8 mouse cellular contexts compared by ENCODE assay signal in genomic region chr11:95857716-95858527, GRCm38 (mm10). TPM values are rescaled to one million over a fixed set of nuclear protein-coding genes. Genes with fewer than 3 reads are reported as not detected.
DNase-seq lines count a peak whose midpoint lies in the region; ATAC-seq and TF ChIP-seq lines count a peak whose summit lies in the region.

No protein-coding gene starts in this region.

- peak overlapping the region; percentile 91 for H3K4me2 ChIP-seq in heart, embryonic 11.5 days
- peak overlapping the region; percentile 84 for H3K4me2 ChIP-seq in embryonic facial prominence, embryonic 15.5 days (replicated peaks)
- H3K4me2 ChIP-seq in limb, embryonic 14.5 days (replicated peaks; ENCODE audit: low read depth, low read length, severe bottlenecking): peak overlapping the region; percentile 56

- H3K27ac ChIP-seq in heart, embryonic 11.5 days (ENCODE audit: low read depth, low read length): peak overlapping the region; percentile 88
- H3K27ac ChIP-seq in embryonic facial prominence, embryonic 15.5 days (replicated peaks): peak overlapping the region; percentile 97
- peak overlapping the region; percentile 71 for H3K27ac ChIP-seq in limb, embryonic 14.5 days (replicated peaks; ENCODE audit: low read depth, low read length)

- peaks cover 9% of the 10 kb centered on the region for H3K4me1 ChIP-seq in heart, embryonic 11.5 days (ENCODE audit: control insufficient read depth, insufficient read depth, low read length)
- peaks cover 8% of the 10 kb centered on the region for H3K4me1 ChIP-seq in embryonic facial prominence, embryonic 15.5 days
- H3K4me1 ChIP-seq in limb, embryonic 14.5 days (ENCODE audit: control insufficient read depth, insufficient read depth, low read length): peaks cover 6% of the 10 kb centered on the region; the same call in 1 of the 2 replicates

- no peaks in the 10 kb centered on the region for H3K9me3 ChIP-seq in heart, embryonic 11.5 days (replicated peaks; ENCODE audit: control insufficient read depth, low read length)
- H3K9me3 ChIP-seq in embryonic facial prominence, embryonic 15.5 days (replicated peaks): no peaks in the 10 kb centered on the region
- H3K9me3 ChIP-seq in limb, embryonic 14.5 days (ENCODE audit: control insufficient read depth, low read length): no peaks in the 10 kb centered on the region

- no peak for TF ChIP-seq POLR2A in limb, embryonic 14.5 days (IDR thresholded peaks at IDR 0.05; ENCODE audit: borderline replicate concordance, extremely low read depth, insufficient read depth, insufficient read length)

- intact Hi-C loops in heart, postnatal 14 days (cut with DNase I): no loop called here

- ATAC-seq in heart, embryonic 11.5 days (replicated peaks; ENCODE audit: insufficient number of reproducible peaks, low FRiP score, low TSS enrichment): no peak
- ATAC-seq in embryonic facial prominence, embryonic 15.5 days (ENCODE audit: insufficient number of reproducible peaks, low FRiP score, low TSS enrichment, low read depth): peak; percentile 16; the same call in 1 of the 2 replicates
- ATAC-seq in limb, embryonic 14.5 days (ENCODE audit: low FRiP score, low read depth): no peak
- no peak for ATAC-seq in granulocyte monocyte progenitor cell, adult 5-6 weeks (replicated peaks; ENCODE audit: poor library complexity, severe bottlenecking)

- no peaks in the 10 kb centered on the region for H3K36me3 ChIP-seq in heart, embryonic 11.5 days (ENCODE audit: control insufficient read depth, insufficient read depth, low read length)
- no peaks in the 10 kb centered on the region for H3K36me3 ChIP-seq in embryonic facial prominence, embryonic 15.5 days
- H3K36me3 ChIP-seq in limb, embryonic 14.5 days (ENCODE audit: control insufficient read depth, insufficient read depth, low read length): no peaks in the 10 kb centered on the region
- no peaks in the 10 kb centered on the region for H3K36me3 ChIP-seq in splenic B cell, adult 2 months (ENCODE audit: control insufficient read depth, insufficient read depth, low read length, poor library complexity, severe bottlenecking)

- WGBS in heart, embryonic 11.5 days (ENCODE audit: insufficient replicate concordance): 23% methylated on average over 21 of the region's 21 CpGs
- WGBS in embryonic facial prominence, embryonic 15.5 days: 19% methylated on average over 21 of the region's 21 CpGs
- 17% methylated on average over 21 of the region's 21 CpGs for WGBS in limb, embryonic 14.5 days

- DNase-seq in heart, postnatal 14 days: no peak
- DNase-seq in 3T3-L1 (ENCODE audit: low read depth, low spot score): peak; percentile 10
- DNase-seq in limb, embryonic 14.5 days (ENCODE audit: low spot score): peak; percentile 40
- peak; percentile 42 for DNase-seq in splenic B cell, adult 2 months (ENCODE audit: low read depth, low spot score)
- DNase-seq in right cerebral cortex, postnatal 36 days (ENCODE audit: low spot score in 2 of 2): no peak

- H3K27me3 ChIP-seq in heart, embryonic 11.5 days (ENCODE audit: control insufficient read depth, insufficient read depth, low read length): no peaks in the 10 kb centered on the region
- no peaks in the 10 kb centered on the region for H3K27me3 ChIP-seq in embryonic facial prominence, embryonic 15.5 days
- no peaks in the 10 kb centered on the region for H3K27me3 ChIP-seq in limb, embryonic 14.5 days (ENCODE audit: control insufficient read depth, insufficient read depth, low read length)
- no peaks in the 10 kb centered on the region for H3K27me3 ChIP-seq in splenic B cell, adult 2 months (ENCODE audit: control insufficient read depth, insufficient read depth, low read length, poor library complexity, severe bottlenecking)

- H3K4me3 ChIP-seq in heart, embryonic 11.5 days (ENCODE audit: low read depth, low read length): peak overlapping the region; percentile 76
- peak overlapping the region; percentile 63 for H3K4me3 ChIP-seq in embryonic facial prominence, embryonic 15.5 days (replicated peaks)
- peak overlapping the region; percentile 80 for H3K4me3 ChIP-seq in limb, embryonic 14.5 days (replicated peaks; ENCODE audit: low read length)

- H3K9ac ChIP-seq in heart, embryonic 11.5 days (ENCODE audit: low read depth, low read length): peak overlapping the region; percentile 82
- peak overlapping the region; percentile 66 for H3K9ac ChIP-seq in embryonic facial prominence, embryonic 15.5 days
- H3K9ac ChIP-seq in limb, embryonic 14.5 days (ENCODE audit: low read depth, low read length, severe bottlenecking): peak overlapping the region; percentile 59

RNA-seq across cellular contexts. Expression of gene Abi3, which starts 15.6 kb away (rescaled TPM):
- 11.5 and 21.1 TPM in 2 replicates for polyA plus RNA-seq in heart, embryonic 11.5 days (2014; fragmentation: Nextera tagmentation; extraction: Ambion mirVana)
- total RNA-seq in heart, postnatal 14 days (2021): 10 to 100 TPM; 20.7 to 21.0 TPM
- 8.6 and 9.0 TPM in 2 replicates for polyA plus RNA-seq in embryonic facial prominence, embryonic 15.5 days (2015; fragmentation: Nextera tagmentation; extraction: Ambion mirVana)
- 7.8 and 11.9 TPM in 2 replicates for polyA plus RNA-seq in limb, embryonic 14.5 days (2012; rRNA removed)
- polyA plus RNA-seq in limb, embryonic 14.5 days (2014; fragmentation: Nextera tagmentation; extraction: Ambion mirVana): 2.5 and 5.5 TPM in 2 replicates
- total RNA-seq in granulocyte monocyte progenitor cell, adult 5-6 weeks (2014; fragmentation: Nextera tagmentation): 5.1 and 7.0 TPM in 2 replicates
- 1.9 and 2.4 TPM in 2 replicates for total RNA-seq in granulocyte monocyte progenitor cell, adult 5-6 weeks (2017)

RNA-seq across cellular contexts. Expression of gene Gngt2, which starts 20.9 kb away (rescaled TPM):
- polyA plus RNA-seq in heart, embryonic 11.5 days (2014; fragmentation: Nextera tagmentation; extraction: Ambion mirVana): 43.1 and 44.6 TPM in 2 replicates
- 10 to 100 TPM; 18.3 to 20.0 TPM for total RNA-seq in heart, postnatal 14 days (2021)
- 16.8 and 20.8 TPM in 2 replicates for polyA plus RNA-seq in embryonic facial prominence, embryonic 15.5 days (2015; fragmentation: Nextera tagmentation; extraction: Ambion mirVana)
- 5.1 and 10.0 TPM in 2 replicates for polyA plus RNA-seq in limb, embryonic 14.5 days (2012; rRNA removed)
- polyA plus RNA-seq in limb, embryonic 14.5 days (2014; fragmentation: Nextera tagmentation; extraction: Ambion mirVana): 12.4 and 14.0 TPM in 2 replicates
- 2.7 and 24.3 TPM in 2 replicates for total RNA-seq in granulocyte monocyte progenitor cell, adult 5-6 weeks (2014; fragmentation: Nextera tagmentation)
- total RNA-seq in granulocyte monocyte progenitor cell, adult 5-6 weeks (2017): 7.7 and 13.4 TPM in 2 replicates

RNA-seq across cellular contexts. Expression of gene Phospho1, which starts 33.6 kb away (rescaled TPM):
- polyA plus RNA-seq in heart, embryonic 11.5 days (2014; fragmentation: Nextera tagmentation; extraction: Ambion mirVana): 1.1 TPM in 1 of 2 replicates, not detected in the other
- 100 to 1,000 TPM; 172 to 179 TPM for total RNA-seq in heart, postnatal 14 days (2021)
- polyA plus RNA-seq in embryonic facial prominence, embryonic 15.5 days (2015; fragmentation: Nextera tagmentation; extraction: Ambion mirVana): 8.3 and 9.1 TPM in 2 replicates
- 35.5 and 59.3 TPM in 2 replicates for polyA plus RNA-seq in limb, embryonic 14.5 days (2012; rRNA removed)
- 2.4 and 2.5 TPM in 2 replicates for polyA plus RNA-seq in limb, embryonic 14.5 days (2014; fragmentation: Nextera tagmentation; extraction: Ambion mirVana)
- 1.5 TPM in 1 of 2 replicates, not detected in the other for total RNA-seq in granulocyte monocyte progenitor cell, adult 5-6 weeks (2014; fragmentation: Nextera tagmentation)
- total RNA-seq in granulocyte monocyte progenitor cell, adult 5-6 weeks (2017): 0.41 TPM in 1 of 2 replicates, not detected in the other

RNA-seq across cellular contexts. Expression of gene B4galnt2, which starts 56.8 kb away (rescaled TPM):
- polyA plus RNA-seq in heart, embryonic 11.5 days (2014; fragmentation: Nextera tagmentation; extraction: Ambion mirVana): 0.11 TPM in 1 of 2 replicates, not detected in the other
- total RNA-seq in heart, postnatal 14 days (2021): not detected
- 0.09 and 0.12 TPM in 2 replicates for polyA plus RNA-seq in embryonic facial prominence, embryonic 15.5 days (2015; fragmentation: Nextera tagmentation; extraction: Ambion mirVana)
- 0.04 TPM in 1 of 2 replicates, not detected in the other for polyA plus RNA-seq in limb, embryonic 14.5 days (2012; rRNA removed)
- not detected in 2 replicates for polyA plus RNA-seq in limb, embryonic 14.5 days (2014; fragmentation: Nextera tagmentation; extraction: Ambion mirVana)
- not detected in 2 replicates for total RNA-seq in granulocyte monocyte progenitor cell, adult 5-6 weeks (2014; fragmentation: Nextera tagmentation)
- total RNA-seq in granulocyte monocyte progenitor cell, adult 5-6 weeks (2017): not detected in 2 replicates

Comparison
In these comparisons a context has a peak if more than half of its experiments do, and no peak if none do; other contexts are left out.
1. DNase-seq: peak in 3T3-L1 (single experiment), limb, embryonic 14.5 days (single experiment) and splenic B cell, adult 2 months (single experiment); none in heart, postnatal 14 days (0 of 2) and right cerebral cortex, postnatal 36 days (0 of 2).
2. Peak in every context shown above with its lines, with median percentiles within 50 percentile points of each other: H3K27ac ChIP-seq, H3K4me2 ChIP-seq, H3K4me3 ChIP-seq and H3K9ac ChIP-seq.